Mouse (Mus musculus) erythroblast, embryonic 14.5 days (primary cell): ENCODE measurements around the gene Snx11. TPM values are rescaled to one million over a fixed set of nuclear protein-coding genes. Genes with fewer than 3 reads are reported as not detected.
A peak's percentile ranks its signal among the peaks of the same experiment; 100 is the strongest.
"Not testable (repeated sequence)": the region's sequence is repeated elsewhere in the genome, so short reads cannot be mapped to it uniquely, and the experiment has no call there.

Experiments
- H3K27me3 ChIP-seq: 2 replicates; pipeline ENCODE4 v1.6.1; 2012; ENCODE audit warnings: inconsistent platforms; ENCODE audit not compliant: control insufficient read depth
- H3K36me3 ChIP-seq: 2 replicates; pipeline ENCODE4 v1.6.1; 2012; ENCODE audit warnings: mild to moderate bottlenecking, inconsistent platforms; ENCODE audit not compliant: control insufficient read depth
- H3K4me1 ChIP-seq: 2 replicates; pipeline ENCODE4 v1.6.1; 2012; ENCODE audit warnings: inconsistent platforms; ENCODE audit not compliant: control insufficient read depth
- H3K4me3 ChIP-seq: replicated peaks from 2 replicates; pipeline ENCODE3; 2012; ENCODE audit warnings: moderate library complexity, mild to moderate bottlenecking, inconsistent platforms
- H3K9me3 ChIP-seq: 2 replicates; pipeline ENCODE4 v1.6.1; 2012; ENCODE audit warnings: low read length, inconsistent platforms, mixed read lengths; ENCODE audit not compliant: control insufficient read depth
- GATA1 ChIP-seq: IDR thresholded peaks from 2 replicates; pipeline ENCODE4 v1.6.1; 2012; ENCODE audit warnings: low read length, inconsistent platforms, mixed read lengths
- TAL1 ChIP-seq: IDR thresholded peaks from 3 replicates; pipeline ENCODE4 v1.6.1; 2012; ENCODE audit warnings: low read length, inconsistent platforms, mixed read lengths
- polyA plus RNA-seq: library from polyadenylated mRNA; stranded (reverse); fragments of >175 nt; gene quantifications from 2 replicates; pipeline ENCODE4 v1.2.3, GENCODE M21; 2012

The Snx11 gene
- polyA plus RNA-seq, 1 experiment, result 1.4 TPM

GRCm38 (mm10) chr11:96799511-96799910 is 22.2 kb upstream of the Snx11 start:
- no peak for TF ChIP-seq GATA1
- TF ChIP-seq TAL1, result no peak
- Histone ChIP-seq H3K4me3 (no peak overlapping the region), H3K36me3 (peaks cover 82% of the 10 kb centered on the region), H3K9me3 (no peaks in the 10 kb centered on the region), H3K27me3 (no peaks in the 10 kb centered on the region), H3K4me1 (peaks cover 6% of the 10 kb centered on the region)

DNA sequence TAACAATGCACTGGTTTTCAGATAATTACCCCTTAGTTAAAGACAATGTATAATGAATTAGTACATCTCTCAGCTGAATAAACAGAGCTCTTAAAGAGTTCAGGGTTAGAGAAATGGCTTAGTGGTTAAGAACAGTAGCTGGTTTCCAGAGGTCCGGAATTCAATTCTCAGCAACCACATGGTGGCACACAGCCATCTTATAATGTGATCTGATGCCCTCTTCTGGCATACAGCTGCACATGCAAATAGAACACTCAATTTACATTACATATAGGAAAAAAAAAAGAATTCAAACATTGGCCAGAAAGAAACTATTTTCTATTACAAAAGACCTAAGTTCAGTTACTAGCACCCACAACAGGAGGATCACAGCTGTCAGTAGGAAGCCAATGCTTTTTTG is 19.2 kb upstream of the Snx11 start:
- peaks cover 15% of the 10 kb centered on the region for H3K4me1 ChIP-seq
- H3K36me3 ChIP-seq, result peaks cover 72% of the 10 kb centered on the region
- H3K27me3 ChIP-seq, result no peaks in the 10 kb centered on the region
- TF ChIP-seq TAL1 (no peak), GATA1 (no peak)
- H3K4me3 ChIP-seq, result no peak overlapping the region
- H3K9me3 ChIP-seq, result no peaks in the 10 kb centered on the region

GRCm38 (mm10) chr11:96796081-96796480 is 18.7 kb upstream of the Snx11 start:
- Histone ChIP-seq H3K27me3 (no peaks in the 10 kb centered on the region), H3K4me3 (no peak overlapping the region), H3K36me3 (peaks cover 71% of the 10 kb centered on the region), H3K4me1 (peaks cover 15% of the 10 kb centered on the region), H3K9me3 (no peaks in the 10 kb centered on the region)
- TF ChIP-seq GATA1 (no peak), TAL1 (no peak)

DNA sequence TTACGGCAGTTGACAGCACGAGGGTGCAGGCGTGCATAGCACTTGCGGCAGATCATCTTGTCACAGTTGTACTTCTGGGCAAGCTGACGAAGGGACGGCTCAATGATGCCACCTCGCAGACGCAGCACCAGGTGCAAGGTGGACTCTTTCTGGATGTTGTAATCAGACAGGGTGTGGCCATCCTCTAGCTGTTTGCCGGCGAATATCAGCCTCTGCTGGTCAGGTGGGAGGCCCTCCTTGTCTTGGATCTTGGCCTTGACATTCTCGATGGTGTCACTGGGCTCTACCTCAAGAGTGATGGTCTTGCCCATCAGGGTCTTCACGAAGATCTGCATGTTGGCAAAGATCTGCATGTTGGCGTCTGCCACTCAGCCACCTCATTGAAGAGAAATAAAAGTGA is 18.1 kb upstream of the Snx11 start:
- Histone ChIP-seq H3K9me3 (no peaks in the 10 kb centered on the region), H3K27me3 (no peaks in the 10 kb centered on the region), H3K4me1 (peaks cover 20% of the 10 kb centered on the region), H3K4me3 (no peak overlapping the region), H3K36me3 (peaks cover 71% of the 10 kb centered on the region)
- no peak for TF ChIP-seq GATA1

DNA sequence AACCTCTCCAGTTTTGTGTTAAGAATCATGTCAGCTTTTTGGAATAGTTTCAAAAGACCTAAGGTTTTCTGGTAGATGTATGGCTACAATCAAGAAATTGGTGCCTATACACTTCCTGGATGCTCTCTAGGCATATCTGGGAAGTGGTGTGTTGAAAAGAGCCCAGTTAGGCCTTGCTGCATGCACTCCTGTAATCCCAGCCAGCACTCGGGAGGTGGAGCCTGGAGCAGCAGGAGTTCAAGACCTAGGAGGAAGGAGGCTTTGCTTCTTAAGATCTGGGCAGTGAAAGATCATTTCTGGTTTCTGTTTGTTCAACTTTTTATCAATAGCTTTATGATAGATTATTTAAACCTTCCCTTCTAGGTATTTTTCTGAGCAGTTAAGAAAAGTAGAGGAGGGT is 13.3 kb upstream of the Snx11 start:
- peaks cover 34% of the 10 kb centered on the region for H3K4me1 ChIP-seq
- no peak for TF ChIP-seq TAL1
- no peak for TF ChIP-seq GATA1
- H3K4me3 ChIP-seq, result peak overlapping the region; percentile 95
- H3K27me3 ChIP-seq, result peaks cover 5% of the 10 kb centered on the region
- H3K36me3 ChIP-seq, result peaks cover 34% of the 10 kb centered on the region
- H3K9me3 ChIP-seq, result no peaks in the 10 kb centered on the region

GRCm38 (mm10) chr11:96789990-96790389 is 12.6 kb upstream of the Snx11 start:
- Histone ChIP-seq H3K4me1 (peaks cover 30% of the 10 kb centered on the region), H3K4me3 (peak overlapping the region; percentile 95), H3K27me3 (peaks cover 5% of the 10 kb centered on the region), H3K36me3 (peaks cover 29% of the 10 kb centered on the region), H3K9me3 (no peaks in the 10 kb centered on the region)
- no peak for TF ChIP-seq GATA1
- TF ChIP-seq TAL1, result no peak

- H3K9me3 ChIP-seq, result no peaks in the 10 kb centered on the region
- H3K27me3 ChIP-seq, result peaks cover 5% of the 10 kb centered on the region
- no peak for TF ChIP-seq TAL1
- no peak for TF ChIP-seq GATA1
- H3K36me3 ChIP-seq, result peaks cover 28% of the 10 kb centered on the region
- peak within 1 kb of the TSS; percentile 95 for H3K4me3 ChIP-seq
- H3K4me1 ChIP-seq, result peaks cover 30% of the 10 kb centered on the region
These were observed 11.8 kb upstream of the Snx11 start, which contains the start of gene Cbx1 for GRCm38 (mm10) chr11:96788871-96789795. Gene Cbx1 (plus strand): TSS chr11:96789127.

DNA sequence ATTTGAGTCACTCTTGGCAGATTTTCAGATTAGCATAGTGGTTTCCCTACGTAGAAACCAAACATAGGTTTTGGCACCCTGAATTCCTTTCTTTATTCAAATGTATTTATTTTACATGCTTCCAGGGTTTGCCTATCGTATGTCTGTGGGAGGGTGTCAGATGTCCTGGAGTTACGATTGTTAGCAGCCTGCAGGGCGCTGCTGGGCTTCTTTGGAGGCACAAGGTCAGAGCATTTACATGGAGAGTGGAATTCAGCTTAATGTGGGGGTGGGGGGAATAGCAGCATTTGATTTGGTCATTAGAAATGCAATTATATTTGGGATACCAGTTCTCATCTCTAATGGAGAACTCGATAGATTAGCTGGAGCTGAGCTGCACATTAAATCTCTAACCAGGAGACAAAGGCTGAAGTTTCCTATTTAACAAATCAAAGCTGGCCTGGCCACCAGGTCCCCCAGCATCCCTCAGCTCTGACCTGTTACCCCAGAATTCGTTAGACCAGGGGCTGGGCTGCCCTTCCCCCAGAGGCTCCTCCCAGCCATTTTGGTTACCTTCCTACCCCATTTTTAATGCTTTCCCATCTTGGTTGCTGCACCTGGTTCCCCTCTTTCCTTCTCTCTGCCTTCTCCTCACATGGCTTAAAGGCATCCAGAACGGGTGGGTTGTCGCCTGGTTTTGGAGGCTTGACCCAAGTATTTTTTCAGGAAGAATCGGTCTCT is 9.5 kb upstream of the Snx11 start:
- H3K36me3 ChIP-seq, result peaks cover 13% of the 10 kb centered on the region
- H3K27me3 ChIP-seq, result peaks cover 5% of the 10 kb centered on the region
- TF ChIP-seq TAL1, result no peak
- no peak for TF ChIP-seq GATA1
- H3K9me3 ChIP-seq, result no peaks in the 10 kb centered on the region
- H3K4me1 ChIP-seq, result peaks cover 20% of the 10 kb centered on the region
- H3K4me3 ChIP-seq, result no peak overlapping the region

GRCm38 (mm10) chr11:96784847-96785246 is 7.5 kb upstream of the Snx11 start:
- not testable (repeated sequence) for H3K9me3 ChIP-seq, H3K4me1 ChIP-seq, H3K4me3 ChIP-seq, H3K36me3 ChIP-seq, H3K27me3 ChIP-seq
